Mouse (Mus musculus) ES-E14 (cell line): ENCODE measurements around the gene Fgd3.

ENCODE experiments used
- CHD2 ChIP-seq: IDR thresholded peaks from 2 replicates; pipeline ENCODE4 v1.6.1; 2014; ENCODE audit warnings: mild to moderate bottlenecking, low read depth, low read length, inconsistent platforms
- HCFC1 ChIP-seq: IDR thresholded peaks from 2 replicates; pipeline ENCODE4 v1.6.1; 2012; ENCODE audit warnings: low read length, inconsistent platforms, borderline replicate concordance; ENCODE audit not compliant: insufficient read depth
- MAFK ChIP-seq: IDR thresholded peaks from 2 replicates; pipeline ENCODE4 v1.6.1; 2014; ENCODE audit warnings: mild to moderate bottlenecking, low read depth, low read length, inconsistent platforms; ENCODE audit not compliant: insufficient read depth
- ZC3H11A ChIP-seq: IDR thresholded peaks from 2 replicates; pipeline ENCODE4 v1.6.1; 2012; ENCODE audit warnings: low read depth, mild to moderate bottlenecking, inconsistent platforms, low read length, borderline replicate concordance
- ZNF384 ChIP-seq: IDR thresholded peaks from 2 replicates; pipeline ENCODE4 v1.6.1; 2012; ENCODE audit warnings: low read depth, low read length, inconsistent platforms

DNA sequence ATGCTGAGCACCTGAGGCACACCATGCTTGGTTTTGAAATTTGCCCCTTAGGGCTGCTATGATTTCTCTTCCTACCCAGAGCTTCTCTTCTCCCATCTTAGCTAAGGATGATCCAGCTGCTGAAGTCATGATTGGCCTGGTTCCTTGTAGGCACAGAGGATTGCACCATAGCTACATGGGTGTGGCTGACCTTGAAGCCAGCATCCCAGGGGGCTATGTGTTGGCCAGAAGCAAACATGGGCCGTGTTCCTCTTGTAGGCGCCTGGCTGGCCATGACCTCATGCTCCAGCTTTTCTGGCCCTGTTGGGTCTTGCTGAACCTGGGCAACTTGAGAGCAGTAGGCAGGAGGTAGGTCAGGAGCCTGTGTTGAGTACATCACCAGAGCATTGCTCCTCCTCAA lies 44.6 kb upstream of the Fgd3 start:
- TF ChIP-seq CHD2: no peak
- TF ChIP-seq HCFC1: no peak
- no peak for TF ChIP-seq ZC3H11A
- no peak for TF ChIP-seq MAFK
- TF ChIP-seq ZNF384: no peak
